Mouse (Mus musculus) splenic B cell, adult 2 months (primary cell): ENCODE measurements at regions not wholly inside any gene's neighbourhood (a gene's known extent, or its start where the extent isn't known, plus 50 kb on each side); places are given as distances from the start of the nearest gene placed in this dataset.
"Not testable (repeated sequence)": the region's sequence is repeated elsewhere in the genome, so short reads cannot be mapped to it uniquely, and the experiment has no call there.

Experiments
- DNase-seq: peaks from one replicate; pipeline ENCODE4 v3.0.0-alpha.2; 2011; ENCODE audit warnings: low read depth, low spot score
- H3K27me3 ChIP-seq: 2 replicates; pipeline ENCODE4 v1.6.1; 2012; ENCODE audit warnings: mild to moderate bottlenecking, low read length, moderate library complexity, mixed read lengths; ENCODE audit not compliant: control insufficient read depth, poor library complexity, insufficient read depth, severe bottlenecking
- H3K36me3 ChIP-seq: 2 replicates; pipeline ENCODE4 v1.6.1; 2012; ENCODE audit warnings: mild to moderate bottlenecking, low read length, moderate library complexity, mixed read lengths; ENCODE audit not compliant: control insufficient read depth, poor library complexity, insufficient read depth, severe bottlenecking

GRCm38 (mm10) chr13:52297277-52297623 lies 233.8 kb downstream of the Diras2 start:
- no peak for DNase-seq
- Histone ChIP-seq H3K36me3 (no peaks in the 10 kb centered on the region), H3K27me3 (no peaks in the 10 kb centered on the region)

GRCm38 (mm10) chr13:52298362-52298761 lies 232.7 kb downstream of the Diras2 start:
- no peak for DNase-seq
- Histone ChIP-seq H3K36me3 (no peaks in the 10 kb centered on the region), H3K27me3 (no peaks in the 10 kb centered on the region)

GRCm38 (mm10) chr13:52305328-52305727 lies 225.8 kb downstream of the Diras2 start:
- DNase-seq: peak; percentile 18
- not testable (repeated sequence) for H3K36me3 ChIP-seq, H3K27me3 ChIP-seq

- Histone ChIP-seq H3K36me3 (no peaks in the 10 kb centered on the region), H3K27me3 (no peaks in the 10 kb centered on the region)
- peak; percentile 35 for DNase-seq
These were observed 224.2 kb downstream of the Diras2 start for GRCm38 (mm10) chr13:52306783-52307440.

- Histone ChIP-seq H3K36me3 (no peaks in the 10 kb centered on the region), H3K27me3 (no peaks in the 10 kb centered on the region)
- no peak for DNase-seq
These were observed 220.1 kb downstream of the Diras2 start for GRCm38 (mm10) chr13:52310954-52311353.

GRCm38 (mm10) chr13:52318276-52318675 lies 212.8 kb downstream of the Diras2 start:
- DNase-seq: no peak

GRCm38 (mm10) chr13:52323691-52324090 lies 207.4 kb downstream of the Diras2 start:
- no peaks in the 10 kb centered on the region for H3K36me3 ChIP-seq

More at GRCm38 (mm10) chr13:52318276-52318675, 212.8 kb downstream of the Diras2 start:
- Histone ChIP-seq H3K27me3 (no peaks in the 10 kb centered on the region), H3K36me3 (no peaks in the 10 kb centered on the region)

GRCm38 (mm10) chr13:52324378-52324777 lies 206.7 kb downstream of the Diras2 start:
- H3K27me3 ChIP-seq, DNase-seq, H3K36me3 ChIP-seq: not testable (repeated sequence)

More at GRCm38 (mm10) chr13:52323691-52324090, 207.4 kb downstream of the Diras2 start:
- H3K27me3 ChIP-seq: no peaks in the 10 kb centered on the region
- DNase-seq: no peak

GRCm38 (mm10) chr13:52325647-52326046 lies 205.4 kb downstream of the Diras2 start:
- DNase-seq, H3K36me3 ChIP-seq, H3K27me3 ChIP-seq: not testable (repeated sequence)

GRCm38 (mm10) chr13:52327734-52328133 lies 203.3 kb downstream of the Diras2 start:
- H3K27me3 ChIP-seq: no peaks in the 10 kb centered on the region; the same call in 1 of the 2 replicates
- H3K36me3 ChIP-seq: no peaks in the 10 kb centered on the region
- DNase-seq: no peak

GRCm38 (mm10) chr13:52328766-52329165 lies 202.3 kb downstream of the Diras2 start:
- no peaks in the 10 kb centered on the region; the same call in 1 of the 2 replicates for H3K27me3 ChIP-seq
- DNase-seq: no peak

GRCm38 (mm10) chr13:52331068-52331467 lies 200.0 kb downstream of the Diras2 start:
- H3K36me3 ChIP-seq: no peaks in the 10 kb centered on the region
- H3K27me3 ChIP-seq: no peaks in the 10 kb centered on the region; the same call in 1 of the 2 replicates
- DNase-seq: peak; percentile 43

More at GRCm38 (mm10) chr13:52328766-52329165, 202.3 kb downstream of the Diras2 start:
- H3K36me3 ChIP-seq: no peaks in the 10 kb centered on the region

- Histone ChIP-seq H3K36me3 (no peaks in the 10 kb centered on the region), H3K27me3 (no peaks in the 10 kb centered on the region; the same call in 1 of the 2 replicates)
- no peak for DNase-seq
These were observed 196.1 kb downstream of the Diras2 start for GRCm38 (mm10) chr13:52334962-52335361.

- no peak for DNase-seq
- Histone ChIP-seq H3K36me3 (no peaks in the 10 kb centered on the region), H3K27me3 (no peaks in the 10 kb centered on the region)
These were observed 193.1 kb downstream of the Diras2 start for GRCm38 (mm10) chr13:52337936-52338335.

GRCm38 (mm10) chr13:52339156-52339555 lies 191.9 kb downstream of the Diras2 start:
- H3K27me3 ChIP-seq: no peaks in the 10 kb centered on the region
- DNase-seq: no peak
- no peaks in the 10 kb centered on the region for H3K36me3 ChIP-seq

GRCm38 (mm10) chr13:52341981-52342380 lies 189.1 kb downstream of the Diras2 start:
- no peaks in the 10 kb centered on the region for H3K27me3 ChIP-seq
- no peaks in the 10 kb centered on the region for H3K36me3 ChIP-seq
- no peak for DNase-seq
